Mouse (Mus musculus) lung, embryonic 16.5 days (tissue): ENCODE results near the gene Lrrc25. TPM values are rescaled to one million over a fixed set of nuclear protein-coding genes. Genes with fewer than 3 reads are reported as not detected.

ENCODE experiments used
- ATAC-seq: fragments of 200-750 bp; cut with Nextera tagmentation; 2 replicates; pipeline ENCODE4 v1.8.0; 2017; ENCODE audit warnings: low read depth, mild to moderate bottlenecking, moderate library complexity
- H3K27ac ChIP-seq: fragments of 300-500 bp; sonication (generic); 2 replicates; pipeline ENCODE4 v1.5.1; 2014; ENCODE audit warnings: mild to moderate bottlenecking, control low read depth, low read length
- H3K27me3 ChIP-seq: fragments of 300-500 bp; sonication (generic); 2 replicates; pipeline ENCODE4 v1.6.1; 2014; ENCODE audit warnings: low read depth, low read length, mixed read lengths; ENCODE audit not compliant: control insufficient read depth, insufficient read depth
- H3K36me3 ChIP-seq: fragments of 300-500 bp; sonication (generic); 2 replicates; pipeline ENCODE4 v1.6.1; 2014; ENCODE audit warnings: low read length; ENCODE audit not compliant: control insufficient read depth, insufficient read depth
- H3K4me1 ChIP-seq: fragments of 300-500 bp; sonication (generic); replicated peaks from 2 replicates; pipeline ENCODE4 v1.6.1; 2014; ENCODE audit warnings: low read length, mixed read lengths; ENCODE audit not compliant: control insufficient read depth, insufficient read depth
- H3K4me2 ChIP-seq: fragments of 300-500 bp; sonication (generic); 2 replicates; pipeline ENCODE4 v1.6.1; 2014; ENCODE audit warnings: low read depth, low read length, control low read depth
- H3K4me3 ChIP-seq: fragments of 300-500 bp; sonication (generic); 2 replicates; pipeline ENCODE4 v1.5.1; 2014; ENCODE audit warnings: mild to moderate bottlenecking, low read length, control low read depth
- H3K9ac ChIP-seq: fragments of 300-500 bp; sonication (generic); 2 replicates; pipeline ENCODE4 v1.6.1; 2014; ENCODE audit warnings: low read length, control low read depth
- H3K9me3 ChIP-seq: fragments of 300-500 bp; sonication (generic); 2 replicates; pipeline ENCODE4 v1.6.1; 2016; ENCODE audit warnings: low read length; ENCODE audit not compliant: control insufficient read depth
- WGBS: fragments of 180-500 bp; shearing (Covaris S2); extraction: QIAGEN DNeasy Blood & Tissue Kit; methylation state at CpG from one replicate; pipeline ENCODE4 v1.1.7; 2014; 5-methylcytosine and 5-hydroxymethylcytosine counted together
- polyA plus RNA-seq: library from polyadenylated mRNA; unstranded; fragments of >200 nt; fragmentation: Nextera tagmentation; extraction: Ambion mirVana; gene quantifications from 2 replicates; pipeline ENCODE4 v1.2.1, GENCODE M21; 2015

Gene Lrrc25
- polyA plus RNA-seq, 1 experiment from 2014 or later = 2.0 TPM

DNA sequence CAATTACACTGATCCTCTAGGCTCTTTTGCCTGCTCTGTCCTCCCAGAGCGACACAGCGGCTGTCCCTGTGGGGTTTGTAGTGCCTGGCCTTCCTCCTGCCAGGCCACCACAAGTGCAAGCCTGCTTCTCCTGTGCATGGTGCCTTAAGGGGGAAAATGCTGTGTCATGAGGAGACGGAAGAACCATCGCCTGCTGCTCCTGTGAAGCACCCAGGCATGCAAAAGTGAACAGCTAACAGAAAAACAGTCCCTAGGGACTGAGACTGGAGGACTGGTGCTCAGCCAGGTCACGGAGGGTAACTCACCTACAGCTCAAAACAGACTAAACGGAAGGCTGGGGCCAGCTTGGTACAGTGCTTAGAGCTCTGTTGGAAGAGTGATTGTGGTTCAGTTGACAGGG, 19.6 kb downstream of the Lrrc25 start:
- no peaks in the 10 kb centered on the region for H3K36me3 ChIP-seq
- H3K9ac ChIP-seq = no peak overlapping the region
- no peak overlapping the region for H3K4me3 ChIP-seq
- ATAC-seq = no peak
- no peaks in the 10 kb centered on the region for H3K9me3 ChIP-seq
- WGBS = 77% methylated on average over 6 of the region's 6 CpGs
- peaks cover 17% of the 10 kb centered on the region for H3K4me1 ChIP-seq
- no peak overlapping the region for H3K4me2 ChIP-seq
- no peak overlapping the region for H3K27ac ChIP-seq
- H3K27me3 ChIP-seq = no peaks in the 10 kb centered on the region

DNA sequence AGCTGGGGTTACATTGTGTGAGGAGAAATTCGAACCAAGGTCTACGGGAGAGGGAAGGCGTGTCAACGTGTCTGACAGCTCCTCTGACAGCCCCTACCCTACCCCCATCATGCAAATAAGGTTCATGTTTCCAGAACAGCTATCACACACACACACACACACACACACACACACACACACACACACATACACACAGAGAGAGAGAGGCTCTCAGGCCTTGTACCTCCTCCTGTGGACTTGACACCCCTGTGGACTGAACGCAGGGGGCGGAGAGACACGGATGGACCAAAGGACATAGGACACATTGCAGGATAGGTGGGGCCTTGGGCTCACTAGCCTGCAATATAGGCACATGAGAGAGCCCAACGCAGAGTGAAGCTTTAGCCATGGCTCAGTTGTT, 20.9 kb downstream of the Lrrc25 start:
- Histone ChIP-seq H3K36me3 (no peaks in the 10 kb centered on the region), H3K9ac (no peak overlapping the region), H3K4me2 (no peak overlapping the region), H3K4me3 (no peak overlapping the region), H3K9me3 (no peaks in the 10 kb centered on the region), H3K27me3 (no peaks in the 10 kb centered on the region), H3K27ac (no peak overlapping the region), H3K4me1 (peaks cover 7% of the 10 kb centered on the region)
- ATAC-seq = no peak
- 53% methylated on average over 8 of the region's 8 CpGs for WGBS

DNA sequence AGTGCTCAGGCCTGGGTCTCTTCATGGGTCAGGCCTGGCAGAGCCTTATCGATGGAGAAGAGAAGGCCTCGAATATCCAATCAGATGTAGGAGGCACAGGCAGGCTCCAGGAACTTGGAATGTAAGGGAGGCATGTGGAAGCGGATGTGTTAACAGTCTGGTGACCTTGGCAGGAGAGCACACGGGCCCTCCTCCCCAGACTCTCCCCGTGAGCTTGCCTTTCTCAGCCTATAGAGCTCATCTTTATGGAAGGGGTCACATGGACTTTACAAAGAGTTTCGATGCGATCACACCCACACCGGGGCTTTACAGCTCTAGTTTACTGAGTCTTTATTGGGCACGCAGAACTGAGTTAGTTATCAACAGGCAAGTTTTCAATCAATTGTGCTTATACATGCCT, 22.8 kb downstream of the Lrrc25 start:
- H3K27ac ChIP-seq = no peak overlapping the region
- H3K4me1 ChIP-seq = peaks cover 7% of the 10 kb centered on the region
- no peak for ATAC-seq

DNA sequence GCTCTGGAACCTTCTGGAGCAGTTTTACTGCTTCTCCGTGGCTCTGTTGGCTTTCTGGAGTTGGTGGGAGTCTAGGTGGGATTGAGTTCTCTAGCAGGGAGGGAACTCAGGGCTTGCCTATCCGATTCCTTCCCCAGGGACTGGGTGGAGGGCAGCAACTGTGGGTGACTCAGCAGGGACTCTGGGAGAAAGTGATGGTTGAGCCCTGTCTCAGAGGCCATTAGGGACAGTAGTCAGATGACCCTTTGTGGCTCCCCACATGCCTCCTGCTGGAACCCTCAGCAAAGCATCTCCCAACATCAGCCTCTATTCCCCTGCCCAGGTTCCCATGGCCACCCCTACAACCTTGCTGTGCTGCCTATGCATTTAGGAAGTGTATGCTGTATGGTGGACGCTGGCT, 27.1 kb downstream of the Lrrc25 start:
- no peak overlapping the region for H3K27ac ChIP-seq
- H3K4me3 ChIP-seq = no peak overlapping the region
- no peak overlapping the region for H3K4me2 ChIP-seq
- no peak overlapping the region for H3K9ac ChIP-seq
- no peaks in the 10 kb centered on the region for H3K9me3 ChIP-seq
- no peak for ATAC-seq
- no peaks in the 10 kb centered on the region for H3K27me3 ChIP-seq
- 70% methylated on average over 3 of the region's 3 CpGs for WGBS
- peaks cover 24% of the 10 kb centered on the region for H3K4me1 ChIP-seq
- no peaks in the 10 kb centered on the region for H3K36me3 ChIP-seq

More for the DNA sequence above, 22.8 kb downstream of the Lrrc25 start:
- Histone ChIP-seq H3K4me2 (no peak overlapping the region), H3K27me3 (no peaks in the 10 kb centered on the region), H3K36me3 (no peaks in the 10 kb centered on the region), H3K9me3 (no peaks in the 10 kb centered on the region), H3K4me3 (no peak overlapping the region), H3K9ac (no peak overlapping the region)
- 59% methylated on average over 9 of the region's 9 CpGs for WGBS

DNA sequence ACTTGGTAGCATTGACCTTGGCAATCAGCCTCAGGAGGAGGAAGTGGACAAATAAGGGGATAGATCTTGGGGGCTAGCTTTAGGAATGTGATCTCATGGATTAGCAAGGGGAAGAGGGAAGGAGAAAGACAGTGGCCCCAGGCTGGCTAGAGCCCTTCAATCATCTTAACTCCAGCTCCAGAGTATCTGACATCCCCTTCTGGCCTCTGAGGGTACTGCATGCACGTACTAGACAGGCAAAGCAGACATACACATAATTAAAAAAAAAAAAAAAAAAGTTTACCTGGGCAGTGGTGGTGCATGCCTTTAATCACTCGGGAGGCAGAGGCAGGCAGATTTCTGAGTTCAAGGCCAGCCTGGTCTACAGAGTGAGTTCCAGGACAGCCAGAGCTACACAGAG, 28.1 kb downstream of the Lrrc25 start:
- ATAC-seq = no peak
- WGBS = 88% methylated on average over 2 of the region's 2 CpGs
- Histone ChIP-seq H3K4me3 (no peak overlapping the region), H3K36me3 (no peaks in the 10 kb centered on the region), H3K4me1 (peaks cover 28% of the 10 kb centered on the region), H3K9ac (no peak overlapping the region), H3K9me3 (no peaks in the 10 kb centered on the region), H3K4me2 (no peak overlapping the region), H3K27me3 (no peaks in the 10 kb centered on the region), H3K27ac (no peak overlapping the region)

DNA sequence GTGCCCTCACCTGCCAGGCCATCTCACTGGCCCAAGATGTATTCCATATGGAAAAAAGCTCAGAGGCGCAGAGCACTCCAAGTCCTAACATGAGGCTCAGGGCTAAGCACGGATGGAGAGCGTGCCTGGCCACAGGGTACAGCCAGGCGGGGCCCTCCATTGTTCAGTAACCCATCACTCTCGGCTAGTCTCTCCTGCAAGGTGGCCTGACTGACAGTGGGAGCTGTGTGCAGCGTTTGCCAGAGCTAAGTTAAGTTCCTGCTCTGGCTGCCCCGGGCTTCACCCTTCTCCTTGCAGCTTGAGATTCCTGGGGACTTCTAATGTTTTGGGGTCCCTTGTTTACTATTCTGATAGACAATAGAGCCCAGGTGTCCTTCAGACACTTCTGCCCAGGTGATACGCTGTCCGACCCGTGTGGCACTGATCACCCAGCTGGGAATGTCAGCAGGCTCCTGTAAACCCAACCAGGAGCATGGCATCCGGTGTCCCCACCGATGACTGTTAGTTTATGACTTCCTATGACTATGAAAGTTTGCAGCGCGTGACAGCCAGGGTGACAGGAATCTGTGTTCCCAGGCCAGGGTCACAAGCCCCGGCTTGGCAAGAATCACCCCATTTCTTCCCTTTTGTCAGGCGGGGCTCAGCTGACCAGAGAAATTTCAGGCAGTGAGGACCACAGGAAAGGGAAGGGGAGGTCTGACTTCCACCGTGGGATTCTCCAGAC, 29.7 kb downstream of the Lrrc25 start:
- 41% methylated on average over 17 of the region's 17 CpGs for WGBS
- H3K36me3 ChIP-seq = peaks cover 4% of the 10 kb centered on the region; the same call in 1 of the 2 replicates
- H3K27me3 ChIP-seq = no peaks in the 10 kb centered on the region
- no peak overlapping the region for H3K4me2 ChIP-seq
- peaks cover 41% of the 10 kb centered on the region for H3K4me1 ChIP-seq
- H3K4me3 ChIP-seq = no peak overlapping the region
- H3K9ac ChIP-seq = peak overlapping the region; percentile 25; the same call in 1 of the 2 replicates
- no peak overlapping the region for H3K27ac ChIP-seq
- H3K9me3 ChIP-seq = no peaks in the 10 kb centered on the region
- ATAC-seq = no peak

DNA sequence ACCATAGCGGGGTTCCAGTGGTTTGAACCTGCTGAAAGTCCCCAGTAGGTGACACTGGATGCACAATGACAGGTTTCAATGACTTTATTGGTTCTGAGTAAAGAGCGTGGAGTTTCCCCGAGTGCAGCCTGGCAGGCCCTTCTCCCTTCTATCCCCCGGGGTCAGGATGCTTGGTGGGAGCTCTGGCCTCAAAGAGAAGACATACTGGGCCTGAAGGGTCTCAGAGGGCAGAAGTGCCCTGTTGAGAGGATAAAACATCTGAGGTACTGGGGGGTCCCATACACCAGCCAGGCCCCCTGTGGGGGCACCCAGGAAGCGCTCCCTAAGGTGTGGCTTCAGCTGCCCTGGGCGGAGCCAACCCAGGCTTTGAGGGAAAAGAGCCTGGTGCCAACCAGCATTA, 30.4 kb downstream of the Lrrc25 start:
- H3K36me3 ChIP-seq = peaks cover 7% of the 10 kb centered on the region
- H3K4me3 ChIP-seq = no peak overlapping the region
- H3K27me3 ChIP-seq = no peaks in the 10 kb centered on the region
- ATAC-seq = no peak
- H3K4me2 ChIP-seq = no peak overlapping the region
- no peak overlapping the region for H3K27ac ChIP-seq
- no peaks in the 10 kb centered on the region for H3K9me3 ChIP-seq
- peaks cover 41% of the 10 kb centered on the region for H3K4me1 ChIP-seq
- no peak overlapping the region for H3K9ac ChIP-seq
- WGBS = 82% methylated on average over 6 of the region's 6 CpGs

DNA sequence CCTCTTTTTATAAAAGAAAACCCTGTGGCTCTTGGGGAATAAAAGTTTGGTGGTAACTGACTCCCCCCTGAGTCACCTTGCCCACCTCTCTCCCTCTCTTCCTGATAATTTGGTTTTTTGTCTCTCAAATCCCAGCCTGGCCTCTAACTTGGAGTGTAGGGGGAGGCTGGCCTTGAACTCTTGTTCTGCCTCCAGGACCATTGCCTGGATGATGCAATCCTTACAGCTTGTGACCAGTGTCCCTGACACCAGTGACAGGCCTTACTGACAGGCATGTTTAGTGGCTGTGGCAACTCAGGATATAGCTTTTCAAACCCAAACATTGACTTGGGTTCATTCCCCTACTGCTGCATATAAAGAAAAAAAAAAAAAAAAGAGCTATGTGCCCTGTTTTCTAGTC, 30.8 kb downstream of the Lrrc25 start:
- Histone ChIP-seq H3K9me3 (no peaks in the 10 kb centered on the region), H3K4me1 (peaks cover 41% of the 10 kb centered on the region), H3K4me3 (no peak overlapping the region), H3K4me2 (no peak overlapping the region), H3K9ac (no peak overlapping the region), H3K36me3 (peaks cover 9% of the 10 kb centered on the region), H3K27me3 (no peaks in the 10 kb centered on the region), H3K27ac (no peak overlapping the region)
- no peak for ATAC-seq

DNA sequence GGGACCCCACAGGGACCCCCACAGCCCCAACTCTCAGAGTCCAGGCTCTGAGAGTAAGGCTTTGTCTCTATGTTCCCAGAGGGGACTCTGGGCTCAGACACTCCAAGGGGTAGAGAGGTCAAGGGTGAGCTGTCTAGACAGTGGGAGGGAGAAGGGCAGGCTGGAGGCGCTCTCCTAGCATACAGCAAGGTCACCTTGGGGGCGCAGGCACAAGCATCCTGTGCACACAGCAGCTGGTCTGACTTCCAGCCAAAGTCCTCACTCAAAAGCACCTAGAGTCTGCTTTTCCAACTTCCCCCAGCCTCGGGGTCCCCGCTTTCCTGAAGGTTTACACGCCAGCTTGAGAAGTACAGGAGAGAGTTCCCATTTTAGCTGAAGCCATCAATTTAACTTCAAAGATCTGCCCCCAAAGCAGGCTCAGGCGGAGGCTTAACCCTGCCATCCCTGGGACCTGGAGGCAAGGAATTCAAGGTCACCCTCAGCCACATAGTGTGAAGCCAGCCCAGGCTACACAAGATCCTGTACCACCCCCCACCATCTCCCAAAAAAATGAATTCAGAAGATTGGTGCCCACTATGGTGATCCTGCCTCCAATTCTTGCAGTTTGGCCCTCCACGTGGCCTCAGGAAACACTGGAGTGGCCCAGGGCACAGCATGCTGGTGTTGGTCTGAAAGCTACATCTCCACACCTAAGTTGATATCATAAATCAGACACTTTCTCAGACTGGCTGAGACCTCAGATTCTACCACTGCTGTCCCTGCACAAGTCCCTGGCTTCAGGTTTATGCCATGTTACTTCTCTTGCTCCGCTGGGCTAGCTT, 31.6 kb downstream of the Lrrc25 start:
- Histone ChIP-seq H3K9ac (peak overlapping the region; percentile 30; the same call in 1 of the 2 replicates), H3K27ac (no peak overlapping the region), H3K4me2 (no peak overlapping the region), H3K36me3 (peaks cover 16% of the 10 kb centered on the region), H3K9me3 (no peaks in the 10 kb centered on the region), H3K4me3 (no peak overlapping the region), H3K27me3 (no peaks in the 10 kb centered on the region), H3K4me1 (peaks cover 41% of the 10 kb centered on the region)
- WGBS = 42% methylated on average over 8 of the region's 8 CpGs
- no peak for ATAC-seq
